Mouse (Mus musculus) bone marrow, adult 2 months (tissue): ENCODE results near the gene Tmem79. TPM values are rescaled to one million over a fixed set of nuclear protein-coding genes. Genes with fewer than 3 reads are reported as not detected.

Source experiments
- H3K27ac ChIP-seq: fragments of 200-500 bp; 2 replicates; pipeline ENCODE4 v1.5.1; 2012; ENCODE audit warnings: low read depth, mild to moderate bottlenecking, control low read depth, inconsistent platforms, low read length; ENCODE audit not compliant: control insufficient read depth, poor library complexity, insufficient read depth
- H3K4me1 ChIP-seq: fragments of 200-500 bp; 2 replicates; pipeline ENCODE4 v1.6.1; 2011; ENCODE audit warnings: low read length; ENCODE audit not compliant: control insufficient read depth, insufficient read depth
- H3K4me3 ChIP-seq: fragments of 200-500 bp; replicated peaks from 2 replicates; pipeline ENCODE3; 2011; ENCODE audit warnings: mild to moderate bottlenecking, low read depth, low read length, control low read depth; ENCODE audit not compliant: control insufficient read depth
- CTCF ChIP-seq: fragments of 200-500 bp; IDR thresholded peaks from 2 replicates; pipeline ENCODE4 v1.5.1; 2011; ENCODE audit warnings: low read length, control low read depth; ENCODE audit not compliant: control insufficient read depth, insufficient read depth
- POLR2A ChIP-seq: fragments of 200-500 bp; IDR thresholded peaks from 2 replicates; pipeline ENCODE4 v1.6.1; 2011; ENCODE audit warnings: low read depth, mild to moderate bottlenecking, control low read depth, low read length, borderline replicate concordance; ENCODE audit not compliant: control insufficient read depth
- WGBS: fragments of 180-500 bp; shearing (Covaris S2); methylation state at CpG from one replicate; pipeline ENCODE4 v1.1.7; 2018; 5-methylcytosine and 5-hydroxymethylcytosine counted together
- polyA plus RNA-seq: library from polyadenylated mRNA; stranded (reverse); fragments of >200 nt; gene quantifications from 2 replicates; pipeline ENCODE4 v1.2.4, GENCODE M21; 2011; ENCODE audit warnings: low replicate concordance; ENCODE audit not compliant: missing spikeins, insufficient read depth, insufficient read length

Gene Tmem79
- polyA plus RNA-seq, 1 experiment = 1.8 TPM

- TF ChIP-seq CTCF (no peak), POLR2A (no peak)
- Histone ChIP-seq H3K4me1 (no peaks in the 10 kb centered on the region), H3K27ac (no peak overlapping the region; the same call in 1 of the 2 replicates), H3K4me3 (no peak overlapping the region)
- 91% methylated on average over 9 of the region's 9 CpGs for WGBS
These were observed 17.0 kb upstream of the Tmem79 start for GRCm38 (mm10) chr3:88352907-88353306.

- no peak overlapping the region for H3K4me3 ChIP-seq
- H3K4me1 ChIP-seq = no peaks in the 10 kb centered on the region
- WGBS = 94% methylated on average over 13 of the region's 13 CpGs
- no peak overlapping the region for H3K27ac ChIP-seq
- no peak for TF ChIP-seq POLR2A
- no peak for TF ChIP-seq CTCF
These were observed 14.8 kb upstream of the Tmem79 start for GRCm38 (mm10) chr3:88350732-88351131.

GRCm38 (mm10) chr3:88339006-88339405, 3.1 kb upstream of the Tmem79 start:
- H3K27ac ChIP-seq = no peak overlapping the region
- no peak for TF ChIP-seq POLR2A
- TF ChIP-seq CTCF = no peak
- H3K4me3 ChIP-seq = no peak overlapping the region
- WGBS = 81% methylated on average over 3 of the region's 3 CpGs
- H3K4me1 ChIP-seq = peaks cover 2% of the 10 kb centered on the region; the same call in 1 of the 2 replicates

GRCm38 (mm10) chr3:88338316-88338715, 2.4 kb upstream of the Tmem79 start:
- TF ChIP-seq POLR2A = no peak
- TF ChIP-seq CTCF = no peak
- 38% methylated on average over 7 of the region's 7 CpGs for WGBS
- peaks cover 2% of the 10 kb centered on the region; the same call in 1 of the 2 replicates for H3K4me1 ChIP-seq
- H3K27ac ChIP-seq = no peak overlapping the region
- no peak overlapping the region for H3K4me3 ChIP-seq

GRCm38 (mm10) chr3:88337367-88338020, 1.5 kb upstream of the Tmem79 start:
- Histone ChIP-seq H3K4me3 (peak overlapping the region; percentile 6), H3K27ac (peak overlapping the region; percentile 20; the same call in 1 of the 2 replicates), H3K4me1 (peaks cover 2% of the 10 kb centered on the region; the same call in 1 of the 2 replicates)
- 9% methylated on average over 11 of the region's 11 CpGs for WGBS
- TF ChIP-seq POLR2A (no peak), CTCF (no peak)

- WGBS = under 1% methylated on average over 27 of the region's 27 CpGs
- H3K4me3 ChIP-seq = peak overlapping the region; percentile 100
- H3K4me1 ChIP-seq = peaks cover 2% of the 10 kb centered on the region; the same call in 1 of the 2 replicates
- peak overlapping the region; percentile 96 for H3K27ac ChIP-seq
- no peak for TF ChIP-seq CTCF
- TF ChIP-seq POLR2A = no peak
These were observed 403 bp downstream of the Tmem79 start for GRCm38 (mm10) chr3:88335436-88336053.

- TF ChIP-seq CTCF (no peak), POLR2A (no peak)
- Histone ChIP-seq H3K27ac (no peak overlapping the region), H3K4me3 (no peak overlapping the region), H3K4me1 (peaks cover 2% of the 10 kb centered on the region; the same call in 1 of the 2 replicates)
- 18% methylated on average over 3 of the region's 3 CpGs for WGBS
These were observed 979 bp downstream of the Tmem79 start for GRCm38 (mm10) chr3:88334902-88335435.

- H3K4me3 ChIP-seq = no peak overlapping the region
- WGBS = 81% methylated on average over 12 of the region's 12 CpGs
- peaks cover 2% of the 10 kb centered on the region; the same call in 1 of the 2 replicates for H3K4me1 ChIP-seq
- H3K27ac ChIP-seq = no peak overlapping the region
- TF ChIP-seq CTCF (no peak), POLR2A (no peak)
These were observed 1.8 kb downstream of the Tmem79 start for GRCm38 (mm10) chr3:88334029-88334658.
